Mouse (Mus musculus) kidney, postnatal 14 days (tissue): ENCODE measurements around the gene Slc16a8.
"Not testable (repeated sequence)": the region's sequence is repeated elsewhere in the genome, so short reads cannot be mapped to it uniquely, and the experiment has no call there.

Source experiments
- DNase-seq: peaks from one replicate; pipeline ENCODE4 v3.0.0; 2022; ENCODE audit warnings: mixed read lengths

The Slc16a8 gene

DNA sequence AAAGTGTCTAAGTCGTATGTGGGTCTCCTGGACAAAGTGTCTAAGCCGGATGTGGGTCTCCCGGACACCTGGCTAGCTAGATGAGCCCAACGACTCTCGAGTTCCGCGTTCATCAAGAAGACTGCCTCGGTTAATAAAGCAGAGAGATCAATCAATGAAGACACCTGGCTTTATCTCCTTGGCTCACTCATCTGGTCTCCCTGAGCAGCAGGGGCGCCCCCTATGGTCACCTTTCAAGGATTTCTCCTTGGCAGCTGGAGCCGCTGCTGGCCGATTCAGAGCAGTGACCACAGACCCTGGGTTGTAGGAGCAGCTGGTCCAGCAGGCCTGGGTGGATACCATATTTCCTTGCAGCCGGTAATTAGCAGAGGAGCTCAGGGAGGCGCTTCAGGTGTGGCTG is 7.8 kb upstream of the Slc16a8 start:
- DNase-seq: peak; percentile 47

DNA sequence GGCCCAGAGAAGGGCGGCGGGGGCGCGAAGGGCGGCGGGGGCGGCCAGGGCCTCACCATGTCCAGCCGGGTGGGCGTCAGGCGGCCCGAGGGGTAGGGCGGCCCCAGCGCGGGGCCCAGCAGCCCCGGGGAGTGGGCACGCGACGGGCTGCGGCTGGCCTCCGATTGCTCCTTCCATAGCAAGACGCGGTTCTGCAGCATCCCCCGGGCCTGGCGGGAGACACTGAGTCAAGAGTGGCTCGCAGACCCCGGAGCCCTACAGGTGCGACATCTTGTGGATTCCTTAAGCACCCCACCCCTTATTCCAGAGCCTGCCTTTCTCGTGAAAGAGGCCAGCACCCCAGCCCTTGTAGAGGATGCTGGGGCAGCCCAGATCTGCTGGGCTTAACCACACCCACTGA is 7.2 kb upstream of the Slc16a8 start:
- no peak for DNase-seq

DNA sequence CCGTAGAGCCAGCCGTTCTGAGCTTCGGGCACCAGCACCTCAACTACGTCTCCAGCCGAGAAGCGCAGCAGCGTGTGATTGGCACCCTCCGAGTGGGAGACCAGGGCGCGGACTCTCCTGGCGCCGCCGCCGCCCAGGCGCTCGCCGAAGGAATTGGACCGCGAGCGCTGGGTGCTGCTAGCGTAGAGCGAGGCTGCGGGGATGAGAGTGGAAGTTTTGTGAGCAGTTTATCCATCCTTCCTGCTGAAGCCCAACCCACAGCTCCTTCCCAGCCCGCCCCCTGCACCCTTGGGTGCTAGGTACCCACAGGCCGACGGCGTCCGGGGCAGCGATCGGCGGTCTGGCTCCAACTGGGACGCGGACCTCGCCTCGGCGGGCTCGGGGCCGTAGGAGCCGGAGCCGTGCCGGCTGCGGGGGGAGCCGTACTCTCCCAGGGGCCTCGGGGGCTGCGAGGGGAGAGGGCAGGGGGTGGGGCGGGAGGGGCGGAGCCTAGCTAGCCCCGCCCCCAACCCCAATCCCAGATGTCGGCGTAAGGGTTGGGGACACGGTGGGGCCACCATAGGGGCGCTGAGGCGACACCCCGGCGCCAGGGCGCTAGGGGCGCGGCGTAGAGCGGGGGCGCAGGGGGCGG is 6.6 kb upstream of the Slc16a8 start:
- peak; percentile 63 for DNase-seq

DNA sequence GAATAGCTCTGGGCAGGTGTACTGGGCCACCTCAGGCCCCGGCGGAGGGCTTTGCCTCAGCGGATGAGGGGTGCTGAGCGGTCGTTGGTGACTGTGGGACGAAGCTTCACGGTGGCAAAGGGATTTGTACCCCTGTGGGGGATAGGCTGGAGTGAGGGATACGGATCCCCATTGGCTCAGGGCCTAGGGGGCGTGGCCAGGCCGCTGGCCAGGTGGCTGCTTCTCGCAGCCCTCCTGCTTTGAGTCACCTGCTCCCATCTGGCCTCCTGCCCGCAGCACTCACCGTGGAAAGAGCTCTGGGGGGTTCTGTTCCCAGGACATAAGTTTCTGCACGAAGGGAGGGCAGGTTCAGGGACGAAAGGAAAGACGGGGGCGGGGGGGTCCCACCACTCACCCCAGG is 4.0 kb upstream of the Slc16a8 start:
- peak; percentile 88 for DNase-seq

DNA sequence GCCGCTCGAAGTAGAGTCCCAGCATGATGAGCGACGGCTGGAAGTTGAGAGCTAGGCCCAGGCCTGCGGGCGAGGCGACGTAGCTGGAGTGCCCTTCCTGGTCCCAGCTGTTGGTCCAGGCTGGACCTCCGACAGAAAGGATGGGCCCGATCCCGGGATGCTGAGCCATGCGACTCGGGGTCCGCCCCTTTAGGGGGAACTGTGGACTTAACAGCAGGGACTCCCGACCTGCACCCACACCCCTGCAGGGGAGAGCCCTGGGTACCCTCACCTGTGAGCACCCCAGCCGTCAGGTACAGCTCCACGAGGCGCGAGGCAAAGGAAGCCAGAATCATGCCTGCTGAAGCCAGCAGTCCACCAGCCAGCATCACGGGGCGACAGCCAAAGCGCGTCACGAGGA is 2.0 kb downstream of the Slc16a8 start:
- DNase-seq: no peak

DNA sequence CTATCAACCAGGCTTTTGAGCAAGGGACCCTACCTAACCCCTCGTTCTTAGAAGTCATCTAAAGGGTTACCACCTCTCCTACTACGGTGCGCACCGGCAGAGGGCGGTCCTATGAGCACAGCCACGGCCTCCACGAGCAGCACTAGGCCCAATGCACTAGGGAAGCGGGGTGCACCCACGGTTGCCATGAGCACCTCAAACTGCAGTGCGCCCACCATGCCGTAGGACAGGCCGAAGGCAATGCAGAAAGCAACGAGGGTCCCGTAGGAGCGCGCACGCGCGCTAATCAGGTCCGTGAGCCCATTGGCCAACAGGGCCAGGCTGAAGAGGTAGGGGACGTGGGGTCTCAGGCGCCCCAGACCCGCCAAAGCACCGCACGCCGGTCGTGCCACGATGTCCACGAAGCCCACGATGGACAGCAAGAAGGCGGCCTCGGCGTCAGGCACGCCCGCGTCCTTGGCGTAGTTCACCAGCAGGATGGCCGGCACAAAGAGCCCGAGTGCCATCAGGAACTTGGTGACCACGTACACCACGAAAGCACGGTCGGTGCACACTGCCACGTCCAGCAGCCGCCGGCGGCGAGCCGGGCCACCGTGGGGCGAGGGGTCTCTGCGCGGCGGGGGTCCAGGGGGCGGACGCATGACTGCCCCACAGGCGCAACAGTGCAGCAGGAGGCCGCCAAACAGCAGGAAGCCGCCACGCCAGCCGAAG is 2.6 kb downstream of the Slc16a8 start:
- DNase-seq: peak; percentile 28

DNA sequence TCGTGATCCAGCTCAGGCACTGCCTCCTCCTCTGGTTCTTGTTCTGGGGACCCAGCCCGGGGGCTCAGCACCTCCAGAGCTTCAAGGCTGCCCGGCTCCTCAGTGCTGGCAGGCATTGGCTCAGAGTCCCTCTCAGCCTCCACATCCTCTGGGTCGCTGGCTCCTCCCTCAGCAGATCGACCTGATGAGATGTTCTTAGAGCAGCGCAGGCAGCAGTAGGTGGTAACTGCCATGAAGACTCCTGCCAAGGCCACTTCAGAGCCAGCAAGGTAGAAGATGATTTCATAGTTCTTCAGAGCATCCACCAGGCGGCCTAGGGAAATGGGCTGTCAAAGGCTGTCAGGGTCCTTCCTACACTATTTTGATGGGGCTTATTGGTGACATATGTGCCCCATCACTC is 3.4 kb downstream of the Slc16a8 start:
- no peak for DNase-seq

DNA sequence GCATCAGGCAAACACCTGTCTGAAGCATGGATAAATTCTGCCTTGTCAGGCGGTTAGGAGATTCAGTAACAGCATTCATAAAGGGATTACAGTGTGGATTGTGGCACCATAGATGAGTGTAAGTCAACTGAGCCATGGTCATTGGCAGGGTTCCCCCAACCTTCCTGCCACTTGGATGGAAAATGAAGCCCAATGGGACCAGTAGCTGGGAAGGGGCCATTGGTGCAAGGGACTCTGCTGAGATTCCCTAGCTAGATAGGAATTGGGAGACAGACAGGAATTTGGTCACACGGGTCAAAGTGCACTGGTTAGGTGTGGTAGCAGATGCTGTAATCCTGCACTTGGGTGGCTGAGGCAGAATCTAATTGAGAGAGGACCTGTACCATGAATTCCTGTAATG is 4.3 kb downstream of the Slc16a8 start:
- no peak for DNase-seq

DNA sequence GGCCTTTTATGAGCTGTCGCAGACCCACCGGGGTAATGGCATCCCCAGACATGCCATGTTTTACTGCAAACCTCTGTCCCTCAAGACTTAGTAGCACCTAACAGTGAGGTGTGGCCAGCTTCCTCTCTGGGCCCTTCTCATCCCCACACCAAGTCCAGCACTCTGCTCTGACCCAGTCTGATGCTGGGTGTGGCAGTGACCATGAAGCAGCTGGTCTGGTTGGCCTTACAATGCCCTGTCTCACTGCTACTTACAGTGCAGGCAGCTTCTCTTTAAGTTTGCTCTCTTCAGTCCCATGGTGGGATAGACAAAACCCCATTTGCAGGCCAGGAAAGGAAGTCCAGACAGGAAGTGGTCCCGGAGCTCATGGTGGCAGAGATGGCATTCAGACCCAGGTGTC is 9.2 kb downstream of the Slc16a8 start:
- DNase-seq: no peak

DNA sequence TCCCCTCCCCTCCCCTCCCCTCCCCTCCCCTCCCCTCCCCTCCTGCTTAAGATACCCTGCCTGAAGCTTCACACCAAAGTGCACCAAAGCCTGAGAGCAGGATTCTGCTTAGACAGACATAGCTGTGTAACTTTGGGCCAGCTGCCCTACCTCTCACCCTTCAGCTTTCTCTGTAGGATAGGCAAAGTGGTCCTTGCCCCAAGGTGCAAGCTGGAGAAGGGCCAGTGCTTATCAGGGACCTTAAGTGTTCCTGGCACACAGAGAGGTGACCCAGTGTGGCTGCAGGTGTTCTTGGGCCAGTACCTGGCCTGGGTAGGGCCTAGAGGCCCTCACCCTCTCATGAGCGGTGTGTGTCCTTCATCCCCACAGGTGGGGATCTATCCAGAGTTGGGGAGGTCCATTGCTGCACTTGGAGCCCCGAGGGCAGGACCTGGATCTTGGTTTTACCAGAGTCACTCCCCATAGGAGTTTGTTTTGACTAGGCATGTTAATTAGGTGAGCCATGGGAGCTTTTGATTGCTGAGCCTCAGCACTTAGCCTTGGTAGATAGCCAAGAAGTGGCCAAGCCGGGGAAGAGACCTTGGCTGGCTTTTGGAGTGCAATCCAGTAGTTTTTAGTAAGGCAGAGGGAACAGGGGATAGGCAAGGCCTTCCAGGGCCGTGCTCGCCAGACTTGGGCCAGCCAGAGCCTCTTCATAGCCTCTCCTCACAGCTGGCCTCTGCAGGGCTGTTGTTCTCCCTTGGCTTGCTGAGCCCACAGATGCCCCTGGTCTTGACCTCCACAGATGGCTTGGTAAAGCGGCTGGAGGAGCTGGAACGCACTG is 10.3 kb downstream of the Slc16a8 start:
- peak; percentile 43 for DNase-seq

DNA sequence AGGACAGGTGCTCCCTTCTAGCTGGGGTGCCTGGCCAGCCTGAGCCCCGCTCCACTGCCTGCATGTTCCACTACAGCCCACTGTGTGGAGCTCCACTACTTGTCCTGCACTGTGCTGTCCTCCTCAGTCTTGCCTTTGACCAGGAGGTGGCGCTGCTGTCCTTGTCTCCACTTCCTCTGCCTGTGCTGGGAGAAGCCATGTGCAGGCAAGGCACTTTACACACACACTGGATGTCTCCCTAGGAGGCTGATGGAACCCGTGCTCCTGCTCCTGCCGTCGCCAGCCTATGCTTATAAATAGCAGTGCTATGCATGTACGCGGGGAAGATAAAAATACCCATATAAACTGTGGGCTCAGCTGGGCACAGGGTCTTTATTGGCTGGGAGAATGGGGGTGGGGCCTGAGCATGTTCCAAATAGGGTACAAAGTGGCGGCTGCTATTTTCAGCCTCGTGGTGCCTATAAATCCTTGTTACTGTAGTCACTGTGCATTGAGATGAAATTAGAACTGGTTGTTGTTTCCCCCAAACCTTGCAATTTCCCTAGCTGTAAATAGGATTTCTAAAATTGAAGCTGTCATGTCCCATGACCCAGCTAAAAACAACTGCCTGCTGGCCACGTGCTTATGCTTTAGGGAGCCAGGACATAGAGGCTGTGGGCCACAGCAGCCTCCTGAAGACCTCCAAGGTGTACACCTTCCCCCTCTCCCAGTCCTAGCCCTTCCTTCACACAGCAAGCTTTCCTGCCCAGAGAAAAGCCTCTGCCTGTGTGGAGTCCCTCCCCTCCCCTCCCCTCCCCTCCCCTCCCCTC is 11.1 kb downstream of the Slc16a8 start:
- DNase-seq: peak; percentile 96

DNA sequence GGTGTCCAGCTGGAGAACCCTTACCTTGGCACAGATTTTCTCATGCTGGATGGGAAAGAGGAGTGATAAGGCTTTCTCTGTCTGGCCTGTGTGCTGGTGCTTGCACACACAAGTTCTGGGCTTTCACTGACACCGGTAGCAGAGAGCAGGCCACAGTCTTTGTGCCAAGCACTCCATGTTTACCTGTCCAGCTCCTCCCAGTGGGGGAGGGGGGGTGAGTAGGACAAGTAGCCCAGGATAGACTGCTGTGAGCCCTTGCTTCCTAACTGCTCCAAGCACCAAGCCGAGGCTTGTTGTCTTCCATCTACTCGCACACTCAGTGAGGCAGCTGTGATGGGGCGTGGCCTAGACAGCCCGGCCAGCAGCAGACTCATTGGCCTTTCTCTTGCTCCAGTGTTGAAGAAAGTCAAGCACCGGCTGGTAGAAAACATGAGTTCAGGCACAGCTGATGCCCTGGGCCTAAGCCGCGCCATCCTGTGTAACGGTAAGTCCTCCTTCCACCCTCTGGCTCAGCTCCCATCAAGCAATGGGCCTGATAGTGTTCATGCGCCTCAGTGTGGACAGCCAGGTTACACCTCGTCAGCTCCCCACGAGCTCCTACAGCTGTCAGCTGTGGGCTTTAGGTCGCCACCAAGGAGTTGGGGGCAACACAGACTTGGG is 11.9 kb downstream of the Slc16a8 start:
- no peak for DNase-seq

DNA sequence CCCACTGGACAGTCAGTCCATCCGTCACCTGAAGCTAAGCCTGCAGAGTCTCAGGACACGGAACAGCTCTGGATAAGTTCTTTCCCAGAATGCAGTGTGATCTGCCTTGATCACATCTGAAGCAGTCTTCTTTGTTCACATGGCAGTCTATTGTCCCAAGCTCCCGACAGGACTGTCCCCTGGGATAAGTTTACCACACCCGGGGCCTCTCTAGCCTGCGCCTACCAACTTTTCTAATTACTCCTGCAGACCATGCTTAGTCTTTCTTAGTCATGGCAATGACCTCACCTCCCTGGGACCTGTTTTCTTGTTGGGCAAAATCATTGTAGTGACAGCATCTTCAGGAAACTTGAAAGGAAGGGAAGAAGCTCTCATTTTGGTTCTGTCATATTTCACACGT is 16.5 kb downstream of the Slc16a8 start:
- DNase-seq: no peak

DNA sequence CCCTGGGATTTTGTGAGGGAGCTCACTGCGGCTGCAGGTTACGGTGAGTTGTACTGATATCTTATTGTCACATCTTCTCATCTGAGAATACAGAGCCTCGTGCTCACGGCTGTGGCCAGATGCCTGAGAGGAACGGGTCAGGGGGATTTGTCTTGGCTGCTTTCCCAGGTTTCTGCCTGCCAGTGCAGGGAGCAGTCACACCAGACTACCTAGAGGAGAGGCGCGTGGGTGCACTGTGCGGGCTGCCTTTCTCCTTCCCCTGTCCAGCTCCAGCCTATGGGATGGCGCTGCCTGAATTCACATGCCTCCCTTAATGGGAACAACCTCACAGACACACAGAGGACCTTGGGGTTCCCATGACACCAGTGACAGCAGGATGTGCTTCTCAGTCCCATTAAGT is 19.3 kb downstream of the Slc16a8 start:
- no peak for DNase-seq

DNA sequence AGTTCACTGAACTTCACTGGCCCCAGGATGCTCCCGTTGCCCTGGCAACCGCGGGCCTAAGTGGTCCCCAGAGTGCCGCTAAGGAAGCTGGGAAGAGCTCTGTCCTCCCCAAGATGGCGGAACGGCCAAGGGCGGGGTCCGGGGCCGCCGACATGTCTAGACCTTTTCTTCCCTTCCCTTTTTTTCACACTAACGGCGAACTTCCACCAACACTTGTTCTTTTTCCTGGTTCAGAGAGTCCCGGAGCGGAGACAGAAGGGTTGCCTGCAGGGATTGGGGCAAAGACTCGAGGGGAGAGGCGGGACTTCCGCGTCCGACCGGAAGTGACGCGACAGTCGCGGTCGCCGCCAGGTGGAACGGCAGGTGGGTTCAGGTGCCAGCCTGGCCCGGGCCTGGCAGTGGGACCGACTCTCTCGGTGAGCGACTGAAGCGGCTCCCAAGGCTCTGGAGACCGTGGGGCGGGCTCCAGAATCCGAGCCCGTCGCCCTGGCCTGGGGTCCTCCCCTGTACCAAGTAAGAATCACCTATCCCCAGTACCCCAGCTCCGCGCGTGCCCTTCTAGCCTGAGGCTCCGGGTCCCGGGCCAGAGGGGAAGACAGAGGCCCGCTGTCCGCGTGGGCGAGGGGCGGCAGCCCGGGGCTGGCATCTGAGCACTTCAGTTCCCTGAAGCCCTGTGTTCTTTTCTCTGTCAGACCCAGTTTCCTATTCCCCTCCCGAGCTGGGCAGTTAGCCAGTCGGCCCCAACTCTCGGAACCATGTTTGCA is 25.3 kb downstream of the Slc16a8 start, which contains the start of the genes Pick1 and Gm49486:
Gene Pick1, plus strand, starts transcription at position 116 of the 764 bp plus-strand sequence.
Gene Gm49486, plus strand, starts transcription at position 334 of the 764 bp plus-strand sequence.
- DNase-seq: peak; percentile 92

DNA sequence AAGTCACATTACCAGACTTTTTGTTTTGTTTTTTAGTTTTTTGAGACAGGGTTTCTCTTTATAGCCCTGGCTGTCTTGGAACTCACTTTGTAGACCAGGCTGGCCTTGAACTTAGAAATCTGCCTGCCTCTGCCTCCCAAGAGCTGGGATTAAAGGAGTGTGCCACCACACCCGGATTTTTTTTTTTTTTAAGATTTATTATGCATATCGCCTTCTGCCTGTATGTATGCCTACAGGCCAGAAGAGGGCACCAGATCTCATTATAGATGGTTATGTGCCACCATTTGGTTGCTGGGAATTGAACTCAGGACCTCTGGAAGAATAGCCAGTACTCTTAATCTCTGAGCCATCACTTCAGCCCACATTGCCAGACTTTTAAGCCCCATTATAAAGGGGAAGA is 28.8 kb downstream of the Slc16a8 start:
- not testable (repeated sequence) for DNase-seq

DNA sequence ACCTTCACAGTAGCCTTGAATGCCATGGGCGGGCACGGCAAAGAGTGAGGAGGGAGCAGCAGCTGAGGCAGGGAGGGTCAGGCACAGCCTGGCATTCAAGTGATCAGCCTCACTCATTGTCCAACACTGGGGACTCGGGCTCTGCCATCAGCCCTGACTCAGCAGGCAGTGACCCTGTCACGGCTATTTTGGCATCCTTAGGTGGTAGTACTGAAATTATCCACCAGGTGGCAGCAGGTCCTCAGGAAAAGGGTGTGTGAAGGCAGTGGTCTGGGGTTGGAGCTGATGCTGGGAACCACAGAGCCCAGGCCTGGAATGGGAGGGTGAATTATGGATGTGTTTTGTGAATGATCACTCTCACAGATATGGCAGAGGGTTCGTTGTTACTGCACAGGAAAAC is 29.9 kb downstream of the Slc16a8 start:
- DNase-seq: peak; percentile 89

DNA sequence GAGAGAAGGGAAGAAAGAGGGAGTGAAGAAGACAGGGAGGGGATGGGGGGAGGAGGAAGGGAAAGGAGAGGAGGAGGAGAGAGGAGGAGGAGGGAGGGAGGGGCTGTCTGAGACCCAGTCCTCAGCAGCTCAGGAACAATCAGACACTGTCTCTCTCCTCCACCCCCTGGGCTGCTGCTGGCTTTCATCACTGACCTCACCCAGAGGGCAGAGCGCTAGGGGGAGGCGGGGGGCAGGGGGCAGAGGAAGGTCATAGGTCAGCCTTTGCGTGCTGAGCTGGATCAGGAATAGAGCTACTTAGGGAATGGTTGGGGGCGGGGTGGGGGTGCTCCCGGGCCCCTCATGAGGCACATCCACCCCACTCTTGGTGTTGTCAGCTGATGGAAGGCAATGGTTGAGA is 30.9 kb downstream of the Slc16a8 start:
- no peak for DNase-seq

DNA sequence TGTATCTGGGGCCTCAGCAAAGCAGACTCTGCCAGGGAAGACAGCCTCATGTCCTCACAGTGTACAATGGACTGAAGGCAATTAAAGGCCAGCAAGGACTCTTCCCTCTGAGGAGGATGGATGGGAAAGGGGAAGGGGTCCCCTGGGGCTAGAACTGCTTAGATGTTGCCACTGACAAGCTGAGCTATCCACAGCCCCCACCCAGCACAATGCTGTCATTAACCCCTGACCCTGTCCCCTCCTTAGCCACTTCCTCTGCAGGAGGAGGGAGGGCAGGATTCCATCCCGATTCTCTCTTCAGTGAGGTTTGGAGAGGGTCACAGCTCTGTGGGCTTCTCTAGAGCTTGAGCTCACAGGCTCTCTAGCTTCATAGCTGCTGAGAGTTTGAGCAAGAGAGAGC is 35.0 kb downstream of the Slc16a8 start:
- DNase-seq: peak; percentile 69

DNA sequence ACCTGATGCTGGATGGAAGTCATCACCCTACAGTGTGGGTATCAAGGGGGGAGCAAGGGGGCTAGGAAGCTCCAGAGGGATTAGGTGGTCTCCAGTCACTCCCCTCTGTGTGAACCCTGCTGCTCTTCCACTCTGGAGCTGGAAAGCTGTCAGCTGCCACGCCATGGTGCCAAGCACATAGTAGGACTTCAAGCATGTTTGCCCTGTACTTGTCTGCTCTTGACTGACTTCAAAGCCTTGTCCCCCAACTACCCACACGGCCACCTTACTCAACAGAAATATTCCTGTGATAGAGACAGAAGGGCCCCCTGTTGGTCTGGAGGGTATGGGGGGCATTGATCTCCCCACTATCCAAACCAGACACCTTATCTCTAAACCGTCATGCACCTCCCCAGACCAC is 38.4 kb downstream of the Slc16a8 start:
- DNase-seq: no peak

DNA sequence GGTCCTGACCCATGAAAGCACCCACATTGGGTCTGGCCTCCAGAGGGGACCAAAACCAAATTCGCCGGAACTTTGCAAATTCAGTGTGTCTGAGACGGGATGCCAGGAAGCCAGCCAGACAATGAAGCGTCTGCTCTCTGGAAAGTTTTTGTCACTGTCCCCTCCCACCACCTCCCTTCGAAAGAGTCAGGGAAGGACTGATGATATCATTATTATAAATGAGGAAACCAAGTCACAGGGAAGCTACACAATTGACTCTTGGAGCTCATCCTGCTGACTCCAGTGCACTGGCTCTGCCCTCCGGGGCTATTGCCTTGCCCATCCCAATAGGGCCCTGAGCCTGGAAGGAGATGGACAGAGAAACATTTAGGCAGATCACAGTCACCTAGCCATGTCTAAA is 41.0 kb downstream of the Slc16a8 start:
- DNase-seq: peak; percentile 39
